Mouse (Mus musculus) yolk sac, embryonic 10.5 days (tissue): Measurements from ENCODE around the gene Cbx3.
"Not testable (repeated sequence)": the region's sequence is repeated elsewhere in the genome, so short reads cannot be mapped to it uniquely, and the experiment has no call there.

Experiments used
- DNase-seq: peaks from one replicate; pipeline ENCODE4 v3.0.0-alpha.2; 2017; ENCODE audit warnings: low spot score

The Cbx3 gene

GRCm38 (mm10) chr6:51469715-51470310 is 347 bp upstream of the Cbx3 start, which contains the start of gene Hnrnpa2b1:
Gene Hnrnpa2b1 (minus strand): TSS chr6:51469894.
- DNase-seq, result peak; percentile 98

GRCm38 (mm10) chr6:51471179-51471505 is 982 bp downstream of the Cbx3 start:
- DNase-seq, result no peak

GRCm38 (mm10) chr6:51471782-51472181 is 1.6 kb downstream of the Cbx3 start:
- no peak for DNase-seq

GRCm38 (mm10) chr6:51472213-51472612 is 2.1 kb downstream of the Cbx3 start:
- DNase-seq, result no peak

GRCm38 (mm10) chr6:51479136-51479731 is 9.1 kb downstream of the Cbx3 start:
- DNase-seq, result no peak

GRCm38 (mm10) chr6:51481548-51481947 is 11.4 kb downstream of the Cbx3 start:
- no peak for DNase-seq

GRCm38 (mm10) chr6:51483861-51484260 is 13.7 kb downstream of the Cbx3 start:
- no peak for DNase-seq

GRCm38 (mm10) chr6:51484556-51484955 is 14.4 kb downstream of the Cbx3 start:
- DNase-seq, result not testable (repeated sequence)

GRCm38 (mm10) chr6:51485646-51486045 is 15.5 kb downstream of the Cbx3 start:
- DNase-seq, result no peak

GRCm38 (mm10) chr6:51486076-51486710 is 16.0 kb downstream of the Cbx3 start:
- DNase-seq, result no peak

GRCm38 (mm10) chr6:51486731-51487130 is 16.6 kb downstream of the Cbx3 start:
- no peak for DNase-seq

- DNase-seq, result peak; percentile 59
Observed at GRCm38 (mm10) chr6:51489787-51490186, 19.6 kb downstream of the Cbx3 start.

- DNase-seq, result no peak
Observed at GRCm38 (mm10) chr6:51497321-51498111, 27.4 kb downstream of the Cbx3 start.

- DNase-seq, result no peak
Observed at GRCm38 (mm10) chr6:51505671-51506070, 35.5 kb downstream of the Cbx3 start.

GRCm38 (mm10) chr6:51507556-51507955 is 37.4 kb downstream of the Cbx3 start:
- DNase-seq, result no peak

- DNase-seq, result peak; percentile 74
Observed at GRCm38 (mm10) chr6:51508750-51509648, 38.8 kb downstream of the Cbx3 start.

- peak; percentile 47 for DNase-seq
Observed at GRCm38 (mm10) chr6:51510094-51510493, 39.9 kb downstream of the Cbx3 start.

- no peak for DNase-seq
Observed at GRCm38 (mm10) chr6:51510946-51511345, 40.8 kb downstream of the Cbx3 start.

GRCm38 (mm10) chr6:51513745-51514144 is 43.6 kb downstream of the Cbx3 start:
- DNase-seq, result peak; percentile 75

- no peak for DNase-seq
Observed at GRCm38 (mm10) chr6:51514860-51515259, 44.7 kb downstream of the Cbx3 start.

GRCm38 (mm10) chr6:51523310-51523709 is 53.1 kb downstream of the Cbx3 start:
- DNase-seq, result no peak
